Mouse (Mus musculus) embryo, embryonic 10 days (tissue): ENCODE data around the gene Tnfrsf11a.

ENCODE experiments used
- DNase-seq: peaks from one replicate; pipeline ENCODE4 v3.0.0-alpha.2; 2015; ENCODE audit warnings: low spot score

Gene Tnfrsf11a

GRCm38 (mm10) chr1:105827786-105828345 lies 47.3 kb downstream of the Tnfrsf11a start:
- no peak for DNase-seq

- no peak for DNase-seq
Measured at GRCm38 (mm10) chr1:105829171-105829570, 48.7 kb downstream of the Tnfrsf11a start.

- DNase-seq: no peak
Measured at GRCm38 (mm10) chr1:105832784-105833183, 52.3 kb downstream of the Tnfrsf11a start.

GRCm38 (mm10) chr1:105842950-105843349 lies 62.4 kb downstream of the Tnfrsf11a start:
- DNase-seq: no peak

GRCm38 (mm10) chr1:105843386-105843785 lies 62.9 kb downstream of the Tnfrsf11a start:
- DNase-seq: peak; percentile 63

GRCm38 (mm10) chr1:105843856-105844255 lies 63.3 kb downstream of the Tnfrsf11a start:
- DNase-seq: peak; percentile 29

GRCm38 (mm10) chr1:105844341-105845006 lies 64.0 kb downstream of the Tnfrsf11a start:
- no peak for DNase-seq

GRCm38 (mm10) chr1:105846431-105846830 lies 65.9 kb downstream of the Tnfrsf11a start:
- no peak for DNase-seq

GRCm38 (mm10) chr1:105848806-105849205 lies 68.3 kb downstream of the Tnfrsf11a start:
- no peak for DNase-seq

- DNase-seq: no peak
Measured at GRCm38 (mm10) chr1:105851341-105851740, 70.8 kb downstream of the Tnfrsf11a start.

GRCm38 (mm10) chr1:105859740-105860139 lies 79.2 kb downstream of the Tnfrsf11a start:
- DNase-seq: no peak

GRCm38 (mm10) chr1:105876589-105876988 lies 96.1 kb downstream of the Tnfrsf11a start:
- no peak for DNase-seq

GRCm38 (mm10) chr1:105877808-105878207 lies 97.3 kb downstream of the Tnfrsf11a start:
- no peak for DNase-seq

- no peak for DNase-seq
Measured at GRCm38 (mm10) chr1:105878416-105878815, 97.9 kb downstream of the Tnfrsf11a start.

GRCm38 (mm10) chr1:105880555-105881304 lies 100.2 kb downstream of the Tnfrsf11a start:
- peak; percentile 78 for DNase-seq

GRCm38 (mm10) chr1:105881466-105881865 lies 100.9 kb downstream of the Tnfrsf11a start:
- no peak for DNase-seq

GRCm38 (mm10) chr1:105883498-105883897 lies 103.0 kb downstream of the Tnfrsf11a start:
- no peak for DNase-seq

GRCm38 (mm10) chr1:105885101-105885500 lies 104.6 kb downstream of the Tnfrsf11a start:
- DNase-seq: no peak

- no peak for DNase-seq
Measured at GRCm38 (mm10) chr1:105885575-105885974, 105.1 kb downstream of the Tnfrsf11a start.

- no peak for DNase-seq
Measured at GRCm38 (mm10) chr1:105886358-105886757, 105.8 kb downstream of the Tnfrsf11a start.

- peak; percentile 92 for DNase-seq
Measured at GRCm38 (mm10) chr1:105891032-105891725, 110.7 kb downstream of the Tnfrsf11a start.

GRCm38 (mm10) chr1:105895019-105895418 lies 114.5 kb downstream of the Tnfrsf11a start:
- no peak for DNase-seq
